Mouse (Mus musculus) neural tube, embryonic 11.5 days (tissue): Measurements from ENCODE around the gene Tcf23. TPM values are rescaled to one million over a fixed set of nuclear protein-coding genes. Genes with fewer than 3 reads are reported as not detected.

Source experiments
- ATAC-seq: fragments of 200-750 bp; cut with Nextera tagmentation; 2 replicates; pipeline ENCODE4 v1.8.0; 2017; ENCODE audit warnings: moderate number of reproducible peaks, mild to moderate bottlenecking, moderate TSS enrichment, moderate library complexity; ENCODE audit not compliant: insufficient read depth, low FRiP score, low TSS enrichment
- DNase-seq: peaks from one replicate; pipeline ENCODE4 v3.0.0-alpha.2; 2015; ENCODE audit warnings: low spot score
- H3K27ac ChIP-seq: fragments of 300-500 bp; sonication (generic); 2 replicates; pipeline ENCODE4 v1.5.1; 2014; ENCODE audit warnings: low read depth, mild to moderate bottlenecking, low read length
- H3K27me3 ChIP-seq: fragments of 300-500 bp; sonication (generic); 2 replicates; pipeline ENCODE4 v1.6.1; 2014; ENCODE audit warnings: mild to moderate bottlenecking, low read length, mixed read lengths; ENCODE audit not compliant: control insufficient read depth, insufficient read depth
- H3K36me3 ChIP-seq: fragments of 300-500 bp; sonication (generic); 2 replicates; pipeline ENCODE4 v1.6.1; 2014; ENCODE audit warnings: mild to moderate bottlenecking, low read length, moderate library complexity, mixed read lengths; ENCODE audit not compliant: control insufficient read depth, insufficient read depth
- H3K4me1 ChIP-seq: fragments of 300-500 bp; sonication (generic); 2 replicates; pipeline ENCODE4 v1.6.1; 2014; ENCODE audit warnings: low read length, mixed read lengths; ENCODE audit not compliant: control insufficient read depth, insufficient read depth
- H3K4me2 ChIP-seq: fragments of 300-500 bp; sonication (generic); 2 replicates; pipeline ENCODE4 v1.6.1; 2014; ENCODE audit warnings: low read depth, mild to moderate bottlenecking, moderate library complexity
- H3K4me3 ChIP-seq: fragments of 300-500 bp; sonication (generic); 2 replicates; pipeline ENCODE4 v1.5.1; 2014; ENCODE audit warnings: low read depth, low read length
- H3K9ac ChIP-seq: fragments of 300-500 bp; sonication (generic); 2 replicates; pipeline ENCODE4 v1.6.1; 2014; ENCODE audit warnings: mild to moderate bottlenecking, low read length
- H3K9me3 ChIP-seq: fragments of 300-500 bp; sonication (generic); 2 replicates; pipeline ENCODE4 v1.6.1; 2016; ENCODE audit warnings: low read length; ENCODE audit not compliant: control insufficient read depth
- WGBS: fragments of 180-500 bp; shearing (Covaris S2); extraction: QIAGEN DNeasy Blood & Tissue Kit; methylation state at CpG from one replicate; pipeline ENCODE4 v1.1.7; 2014; 5-methylcytosine and 5-hydroxymethylcytosine counted together
- polyA plus RNA-seq: library from polyadenylated mRNA; unstranded; fragments of >200 nt; fragmentation: Nextera tagmentation; extraction: Ambion mirVana; gene quantifications from 2 replicates; pipeline ENCODE4 v1.2.1, GENCODE M21; 2014

Gene Tcf23
- polyA plus RNA-seq, 1 experiment from 2014 or later = not detected

DNA sequence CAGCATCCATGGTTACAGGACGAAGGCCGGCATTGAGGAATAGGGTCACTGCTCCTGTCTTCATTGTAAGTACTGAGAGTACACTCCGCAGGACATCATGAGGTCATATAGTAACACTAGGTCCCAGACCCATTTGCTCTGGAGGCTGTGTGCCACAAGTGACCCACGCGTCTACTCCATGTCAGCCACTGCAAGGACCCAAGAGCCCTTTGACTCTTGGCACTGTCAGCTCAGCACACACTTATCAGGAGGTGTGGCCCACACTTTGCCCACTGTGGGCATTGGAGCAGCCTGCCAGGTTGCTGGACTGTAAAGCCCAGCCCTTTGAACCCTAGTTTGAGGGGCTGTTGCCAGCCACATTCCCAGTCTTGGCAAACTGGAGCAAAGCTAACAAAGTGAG lies 43.2 kb upstream of the Tcf23 start:
- DNase-seq (no peak), ATAC-seq (no peak)
- Histone ChIP-seq H3K36me3 (no peaks in the 10 kb centered on the region), H3K4me2 (no peak overlapping the region), H3K4me1 (peaks cover 8% of the 10 kb centered on the region), H3K4me3 (no peak overlapping the region), H3K9me3 (no peaks in the 10 kb centered on the region), H3K27ac (no peak overlapping the region), H3K27me3 (no peaks in the 10 kb centered on the region), H3K9ac (no peak overlapping the region)
- 95% methylated on average over 5 of the region's 5 CpGs for WGBS

DNA sequence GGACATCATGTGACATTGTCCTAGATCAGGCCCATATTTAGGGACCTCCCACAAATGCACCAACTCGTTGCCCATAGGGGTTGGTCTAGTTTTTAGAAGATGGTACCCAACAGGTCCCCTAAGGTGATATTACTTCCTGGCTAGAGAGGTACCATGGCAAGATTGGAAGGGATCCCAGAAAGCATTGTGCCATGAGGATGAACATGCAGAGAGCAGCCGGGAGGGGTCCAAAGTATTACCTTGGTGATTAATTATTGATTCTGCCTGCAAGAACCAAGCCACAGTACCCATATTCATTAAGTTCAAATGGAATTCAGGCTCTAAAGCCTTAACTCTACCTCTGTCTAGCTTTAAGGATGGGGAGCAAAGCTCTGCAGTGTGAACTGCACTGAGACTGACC lies 42.4 kb upstream of the Tcf23 start:
- 82% methylated on average over 2 of the region's 2 CpGs for WGBS
- Histone ChIP-seq H3K9me3 (no peaks in the 10 kb centered on the region), H3K27ac (no peak overlapping the region), H3K36me3 (no peaks in the 10 kb centered on the region), H3K9ac (no peak overlapping the region), H3K4me3 (no peak overlapping the region), H3K4me2 (no peak overlapping the region), H3K4me1 (peaks cover 8% of the 10 kb centered on the region), H3K27me3 (no peaks in the 10 kb centered on the region)
- ATAC-seq (no peak), DNase-seq (no peak)

DNA sequence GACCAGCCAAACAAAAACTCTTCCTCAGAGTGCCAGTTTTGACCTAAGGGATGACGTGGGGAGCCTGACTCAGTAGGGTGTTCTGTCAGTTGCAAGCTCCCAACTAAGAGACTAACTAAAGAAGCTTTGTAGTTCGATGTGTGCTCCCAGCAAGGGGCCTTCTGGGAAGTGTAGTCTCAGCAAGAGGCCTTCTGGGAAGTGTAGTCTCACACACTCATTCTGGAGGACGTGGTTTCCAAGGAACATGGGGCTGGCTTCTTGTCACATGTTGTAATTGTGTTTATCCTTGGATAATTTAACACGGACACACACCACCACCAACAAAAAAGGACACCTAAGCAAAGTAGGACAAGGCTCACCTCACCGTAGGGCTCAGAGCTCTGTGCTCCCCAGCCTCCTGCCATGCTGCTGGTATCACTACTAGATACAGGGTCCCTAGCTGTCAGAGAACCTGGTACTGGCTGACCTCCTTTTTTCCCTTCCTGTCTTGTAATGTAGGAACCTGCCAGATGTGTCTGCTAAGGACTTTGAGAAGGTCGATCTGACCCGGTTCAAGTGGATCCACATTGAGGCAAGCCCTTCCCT lies 40.4 kb upstream of the Tcf23 start:
- no peaks in the 10 kb centered on the region for H3K4me1 ChIP-seq
- ATAC-seq (0 out of 2 replicates have a peak, but pooled peaks have one; percentile 41), DNase-seq (no peak)
- H3K27ac ChIP-seq = no peak overlapping the region
- H3K36me3 ChIP-seq = no peaks in the 10 kb centered on the region
- H3K27me3 ChIP-seq = no peaks in the 10 kb centered on the region
- WGBS = 41% methylated on average over 7 of the region's 7 CpGs
- H3K9me3 ChIP-seq = no peaks in the 10 kb centered on the region
- no peak overlapping the region for H3K4me3 ChIP-seq
- H3K4me2 ChIP-seq = peak overlapping the region; percentile 29
- no peak overlapping the region for H3K9ac ChIP-seq

DNA sequence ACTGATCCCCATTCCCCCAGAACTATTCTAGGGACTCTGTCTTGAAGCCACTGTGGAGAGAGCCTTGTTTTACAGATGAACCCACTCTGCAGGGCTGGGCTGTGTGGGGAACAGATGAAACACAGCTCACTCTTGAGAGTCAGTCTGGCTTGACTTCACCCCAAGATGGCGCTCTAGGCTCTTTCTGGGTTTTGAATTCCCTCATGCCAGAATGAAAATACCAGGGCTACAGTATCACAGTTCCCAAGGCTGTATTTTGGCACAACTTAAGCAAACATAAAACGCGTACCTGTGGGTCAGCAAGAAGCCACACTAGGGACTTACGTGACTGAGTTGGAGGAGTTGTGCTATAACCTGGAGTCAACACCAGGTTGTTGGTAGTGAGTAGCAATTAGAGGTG lies 38.3 kb upstream of the Tcf23 start:
- no peak overlapping the region for H3K9ac ChIP-seq
- H3K27ac ChIP-seq = no peak overlapping the region
- ATAC-seq (no peak), DNase-seq (peak; percentile 65)
- no peaks in the 10 kb centered on the region for H3K27me3 ChIP-seq
- 42% methylated on average over 4 of the region's 4 CpGs for WGBS
- H3K4me1 ChIP-seq = no peaks in the 10 kb centered on the region
- H3K36me3 ChIP-seq = no peaks in the 10 kb centered on the region
- no peaks in the 10 kb centered on the region for H3K9me3 ChIP-seq
- H3K4me2 ChIP-seq = no peak overlapping the region
- no peak overlapping the region for H3K4me3 ChIP-seq

DNA sequence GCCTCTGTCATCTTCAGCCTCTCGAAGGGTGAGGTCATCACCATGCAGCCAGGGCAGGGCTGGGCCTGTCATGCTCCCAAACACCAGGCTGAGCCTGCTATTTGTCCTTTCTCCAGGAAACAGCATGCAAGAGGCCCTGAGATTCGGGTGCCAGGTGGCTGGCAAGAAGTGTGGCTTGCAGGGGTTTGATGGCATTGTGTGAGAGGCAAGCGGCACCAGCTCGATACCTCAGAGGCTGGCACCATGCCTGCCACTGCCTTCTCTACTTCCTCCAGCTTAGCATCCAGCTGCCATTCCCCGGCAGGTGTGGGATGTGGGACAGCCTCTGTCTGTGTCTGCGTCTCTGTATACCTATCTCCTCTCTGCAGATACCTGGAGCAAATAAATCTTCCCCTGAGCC lies 37.6 kb upstream of the Tcf23 start:
- Histone ChIP-seq H3K4me1 (no peaks in the 10 kb centered on the region), H3K27me3 (no peaks in the 10 kb centered on the region), H3K27ac (no peak overlapping the region)

DNA sequence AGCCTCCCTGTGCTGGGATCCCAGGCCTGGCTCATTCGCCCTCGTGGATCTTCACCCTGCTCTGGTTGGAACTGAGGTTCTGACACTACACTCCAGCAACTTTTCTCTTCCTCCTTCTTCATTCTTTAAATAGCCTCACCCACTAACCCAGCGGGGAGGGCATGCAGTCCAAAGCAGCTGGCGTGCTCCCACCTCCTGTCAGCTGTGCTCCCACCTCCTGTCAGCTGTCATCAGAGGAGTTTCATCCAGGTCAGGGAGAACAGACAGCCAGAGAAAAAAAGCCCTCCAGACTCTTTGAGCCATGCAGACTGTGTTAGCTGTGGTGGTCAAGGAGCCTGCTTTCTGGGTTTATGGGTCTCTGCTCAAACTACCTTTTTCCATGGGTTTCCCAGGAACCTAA lies 37.1 kb upstream of the Tcf23 start:
- Histone ChIP-seq H3K4me3 (no peak overlapping the region), H3K27ac (no peak overlapping the region), H3K27me3 (no peaks in the 10 kb centered on the region), H3K9me3 (no peaks in the 10 kb centered on the region), H3K4me2 (no peak overlapping the region), H3K36me3 (no peaks in the 10 kb centered on the region), H3K9ac (no peak overlapping the region), H3K4me1 (no peaks in the 10 kb centered on the region)
- no peak for DNase-seq
- no peak for ATAC-seq
- 92% methylated on average over 4 of the region's 4 CpGs for WGBS

More for the DNA sequence above, 37.6 kb upstream of the Tcf23 start:
- H3K9ac ChIP-seq = no peak overlapping the region
- WGBS = 86% methylated on average over 6 of the region's 6 CpGs
- H3K4me2 ChIP-seq = no peak overlapping the region
- no peaks in the 10 kb centered on the region for H3K36me3 ChIP-seq
- H3K4me3 ChIP-seq = no peak overlapping the region
- DNase-seq = no peak
- H3K9me3 ChIP-seq = no peaks in the 10 kb centered on the region
- no peak for ATAC-seq

DNA sequence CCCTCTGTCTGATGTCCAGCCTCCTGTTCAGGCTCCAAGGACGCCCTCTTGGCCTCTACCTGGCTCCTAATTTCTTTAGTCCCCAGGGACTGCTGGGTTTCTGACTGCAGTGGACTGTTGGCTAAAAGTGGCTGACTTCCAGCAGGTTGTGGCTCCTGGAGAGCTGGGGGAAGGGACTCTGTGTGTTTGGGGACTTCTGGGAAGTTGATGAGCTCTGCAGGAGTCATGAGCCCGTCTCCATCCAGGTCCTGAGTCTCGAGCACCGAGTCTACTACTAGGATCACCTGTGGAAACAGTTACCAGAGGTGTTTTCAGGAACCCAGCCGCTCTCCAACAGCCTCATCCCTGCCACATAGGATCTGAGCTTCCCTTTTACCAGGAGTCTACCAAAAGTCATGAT lies 34.8 kb upstream of the Tcf23 start:
- no peaks in the 10 kb centered on the region for H3K36me3 ChIP-seq
- H3K4me3 ChIP-seq = no peak overlapping the region
- DNase-seq = no peak
- no peaks in the 10 kb centered on the region for H3K27me3 ChIP-seq
- WGBS = 65% methylated on average over 5 of the region's 5 CpGs
- no peaks in the 10 kb centered on the region for H3K9me3 ChIP-seq
- no peak overlapping the region for H3K4me2 ChIP-seq
- no peak for ATAC-seq
- H3K4me1 ChIP-seq = no peaks in the 10 kb centered on the region
- no peak overlapping the region for H3K27ac ChIP-seq
- no peak overlapping the region for H3K9ac ChIP-seq

DNA sequence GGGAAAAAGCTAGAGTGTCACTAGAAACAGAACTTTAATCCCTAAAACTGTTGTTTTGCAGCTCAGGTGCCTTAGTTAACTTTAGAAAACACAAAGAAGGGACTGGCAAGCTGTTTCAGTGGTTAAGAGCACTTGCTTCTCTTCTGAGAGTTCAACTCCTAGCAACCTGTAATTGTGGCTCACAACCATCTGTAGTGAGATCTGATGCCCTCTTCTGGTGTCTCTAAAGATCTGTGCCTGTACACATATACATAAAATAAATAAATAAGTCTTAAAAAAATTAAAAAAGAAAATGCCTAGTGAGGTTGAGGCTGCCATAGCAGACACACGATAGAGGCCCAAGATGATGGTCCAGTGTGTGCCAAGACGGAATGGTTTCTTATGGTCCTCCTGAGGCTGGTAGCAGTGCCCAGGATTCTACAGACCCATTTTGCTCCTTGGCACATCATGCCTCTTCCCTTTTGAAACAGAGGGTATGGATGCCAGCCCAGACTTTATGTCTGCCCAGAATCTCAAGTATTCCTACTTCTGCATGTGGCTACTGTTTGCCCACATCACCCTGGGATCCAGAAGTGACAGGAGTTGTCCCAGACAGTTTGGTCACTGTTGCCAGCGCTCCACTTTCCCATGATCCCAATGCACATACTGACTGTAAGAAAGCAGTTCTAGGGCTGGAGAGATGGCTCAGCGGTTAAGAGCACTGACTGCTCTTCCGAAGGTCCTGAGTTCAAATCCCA lies 33.6 kb upstream of the Tcf23 start:
- H3K36me3 ChIP-seq = no peaks in the 10 kb centered on the region
- no peak for ATAC-seq
- no peaks in the 10 kb centered on the region for H3K9me3 ChIP-seq
- no peak overlapping the region for H3K4me3 ChIP-seq
- WGBS = 90% methylated on average over 5 of the region's 5 CpGs
- no peak for DNase-seq
- H3K4me2 ChIP-seq = no peak overlapping the region
- H3K27ac ChIP-seq = no peak overlapping the region
- H3K27me3 ChIP-seq = no peaks in the 10 kb centered on the region
- no peaks in the 10 kb centered on the region for H3K4me1 ChIP-seq
- H3K9ac ChIP-seq = no peak overlapping the region

DNA sequence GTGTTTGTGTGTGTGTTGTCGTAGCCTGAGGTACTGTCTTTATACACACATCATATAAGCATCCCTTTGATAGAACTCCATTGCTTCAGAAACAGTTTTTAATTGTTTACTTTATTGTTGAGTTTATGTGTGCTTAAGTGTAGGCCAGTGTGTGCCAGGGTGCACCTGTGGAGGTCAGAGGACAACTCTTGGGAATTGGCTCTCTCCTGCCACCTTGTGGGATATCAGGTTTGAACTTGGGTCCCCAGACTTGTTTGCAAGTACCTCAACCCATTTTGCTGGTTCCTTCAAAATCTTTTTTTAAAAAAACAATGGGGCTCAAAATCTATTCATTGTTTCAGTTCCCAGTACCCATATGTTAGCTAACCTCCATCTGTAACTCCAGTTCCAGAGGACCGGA lies 25.5 kb upstream of the Tcf23 start:
- no peaks in the 10 kb centered on the region for H3K4me1 ChIP-seq
- no peaks in the 10 kb centered on the region for H3K27me3 ChIP-seq
- H3K9me3 ChIP-seq = no peaks in the 10 kb centered on the region
- DNase-seq (no peak), ATAC-seq (no peak)
- WGBS = 89% methylated on average over 2 of the region's 2 CpGs
- H3K27ac ChIP-seq = no peak overlapping the region
- no peak overlapping the region for H3K4me3 ChIP-seq
- no peaks in the 10 kb centered on the region for H3K36me3 ChIP-seq
- H3K9ac ChIP-seq = no peak overlapping the region
- H3K4me2 ChIP-seq = no peak overlapping the region
